In genomic region chr5:22565708-22566107, GRCm38 (mm10) we compare ENCODE assay signal across 27 mouse cellular contexts.
"Had no signal": no experiment of that assay in that cellular context is flagged by ENCODE, and none has a peak within 500 bp of the region (broad histone marks: within the 10 kb centered on the region; RNA-seq: fewer than 3 reads in every experiment).

No protein-coding gene starts in this region.

- H3K36me3 ChIP-seq: heart, embryonic 15.5 days; hindbrain, embryonic 15.5 days had no signal

- H3K4me3 ChIP-seq: gastrocnemius, adult 2 months; heart, adult 2 months; heart, embryonic 13.5 days; heart, embryonic 15.5 days; hindbrain, embryonic 13.5 days; hindbrain, embryonic 15.5 days; layer of hippocampus, adult 2 months; limb, embryonic 13.5 days; limb, embryonic 15.5 days; liver, embryonic 12.5 days had no signal

- H3K4me1 ChIP-seq: heart, embryonic 13.5 days; heart, embryonic 15.5 days; hindbrain, embryonic 13.5 days; hindbrain, embryonic 15.5 days; limb, embryonic 13.5 days; limb, embryonic 15.5 days; liver, embryonic 12.5 days had no signal

- H3K27me3 ChIP-seq: heart, embryonic 13.5 days; heart, embryonic 15.5 days; hindbrain, embryonic 13.5 days; hindbrain, embryonic 15.5 days; limb, embryonic 13.5 days; limb, embryonic 15.5 days; liver, embryonic 12.5 days had no signal

- H3K4me2 ChIP-seq: heart, embryonic 11.5 days; heart, embryonic 13.5 days; heart, embryonic 15.5 days; hindbrain, embryonic 13.5 days; hindbrain, embryonic 15.5 days; limb, embryonic 13.5 days; limb, embryonic 15.5 days; liver, embryonic 12.5 days had no signal

- H3K9ac ChIP-seq: heart, embryonic 13.5 days; heart, embryonic 15.5 days; hindbrain, embryonic 13.5 days; hindbrain, embryonic 15.5 days; limb, embryonic 13.5 days; limb, embryonic 15.5 days; liver, embryonic 12.5 days; liver, embryonic 14.5 days had no signal

- DNase-seq: gastrocnemius, adult 2 months; gastrocnemius, postnatal 10 days; gastrocnemius, postnatal 25 days; heart, adult 11 months; heart, adult 2 months; heart, postnatal 14 days; heart, postnatal 36 days; kidney, adult 11 months; kidney, adult 2 months; kidney, adult 9 months; kidney, postnatal 10 days; kidney, postnatal 25 days; kidney, postnatal 4 days; layer of hippocampus, postnatal 36 days; left cerebral cortex, postnatal 4 days had no signal

- H3K27ac ChIP-seq: gastrocnemius, adult 2 months; heart, adult 2 months; heart, embryonic 13.5 days; heart, embryonic 15.5 days; hindbrain, embryonic 13.5 days; hindbrain, embryonic 15.5 days; hindbrain, postnatal 0 days; layer of hippocampus, adult 2 months; limb, embryonic 13.5 days; limb, embryonic 15.5 days; liver, embryonic 12.5 days; liver, embryonic 14.5 days had no signal

- ATAC-seq: hindbrain, postnatal 0 days; intestine, embryonic 16.5 days; liver, embryonic 12.5 days had no signal

- H3K9me3 ChIP-seq: heart, embryonic 13.5 days; heart, embryonic 15.5 days; hindbrain, embryonic 13.5 days; hindbrain, embryonic 15.5 days; limb, embryonic 15.5 days; liver, embryonic 12.5 days had no signal
